Mouse (Mus musculus) forebrain, postnatal 0 days (tissue): ENCODE results near the gene Map9. TPM values are rescaled to one million over a fixed set of nuclear protein-coding genes. Genes with fewer than 3 reads are reported as not detected.
A peak's percentile ranks its signal among the peaks of the same experiment; 100 is the strongest.

Experiments
- ATAC-seq: fragments of 200-750 bp; cut with Nextera tagmentation; 2 replicates; pipeline ENCODE4 v1.8.0; 2017; ENCODE audit warnings: mild to moderate bottlenecking, moderate library complexity
- DNase-seq: peaks from one replicate; pipeline ENCODE4 v3.0.0-alpha.2; 2015
- H3K27ac ChIP-seq: fragments of 300-500 bp; sonication (generic); 2 replicates; pipeline ENCODE4 v1.5.1; 2014; ENCODE audit warnings: low read depth, mild to moderate bottlenecking, antibody characterized with exemption, low read length, moderate library complexity, mixed read lengths
- H3K27me3 ChIP-seq: fragments of 300-500 bp; sonication (generic); 2 replicates; pipeline ENCODE4 v1.6.1; 2014; ENCODE audit warnings: mild to moderate bottlenecking, low read length, mixed read lengths; ENCODE audit not compliant: insufficient read depth
- H3K36me3 ChIP-seq: fragments of 300-500 bp; sonication (generic); 2 replicates; pipeline ENCODE4 v1.6.1; 2014; ENCODE audit warnings: mild to moderate bottlenecking, moderate library complexity; ENCODE audit not compliant: insufficient read depth
- H3K4me1 ChIP-seq: fragments of 300-500 bp; sonication (generic); 2 replicates; pipeline ENCODE4 v1.6.1; 2014; ENCODE audit warnings: antibody characterized with exemption; ENCODE audit not compliant: insufficient read depth
- H3K4me2 ChIP-seq: fragments of 300-500 bp; sonication (generic); 2 replicates; pipeline ENCODE4 v1.6.1; 2014; ENCODE audit warnings: low read depth, mild to moderate bottlenecking, moderate library complexity
- H3K4me3 ChIP-seq: fragments of 300-500 bp; sonication (generic); 2 replicates; pipeline ENCODE4 v1.5.1; 2014; ENCODE audit warnings: low read depth, low read length, mixed read lengths
- H3K9ac ChIP-seq: fragments of 300-500 bp; sonication (generic); 2 replicates; pipeline ENCODE4 v1.6.1; 2014; ENCODE audit warnings: mild to moderate bottlenecking
- H3K9me3 ChIP-seq: fragments of 300-500 bp; sonication (generic); 2 replicates; pipeline ENCODE4 v1.6.1; 2016; ENCODE audit warnings: low read length
- CTCF ChIP-seq: sonication (generic); IDR thresholded peaks from 2 replicates; pipeline ENCODE4 v1.5.1; 2016; ENCODE audit warnings: antibody characterized with exemption, control low read depth, low read depth
- WGBS: fragments of 180-500 bp; shearing (Covaris S2); extraction: QIAGEN DNeasy Blood & Tissue Kit; methylation state at CpG from one replicate; pipeline ENCODE4 v1.1.7; 2014; 5-methylcytosine and 5-hydroxymethylcytosine counted together
- polyA plus RNA-seq: library from polyadenylated mRNA; unstranded; fragments of >200 nt; fragmentation: Nextera tagmentation; extraction: Ambion mirVana; gene quantifications from 2 replicates; pipeline ENCODE4 v1.2.1, GENCODE M21; 2015
- total RNA-seq: library from RNA; depleted of rRNA; stranded (reverse); fragments of >200 nt; gene quantifications from 2 replicates; pipeline ENCODE4 v1.2.3, GENCODE M21; 2014

Gene Map9
- total and polyA plus RNA-seq, 2 experiments from 2014 or later = 104 to 166 TPM

DNA sequence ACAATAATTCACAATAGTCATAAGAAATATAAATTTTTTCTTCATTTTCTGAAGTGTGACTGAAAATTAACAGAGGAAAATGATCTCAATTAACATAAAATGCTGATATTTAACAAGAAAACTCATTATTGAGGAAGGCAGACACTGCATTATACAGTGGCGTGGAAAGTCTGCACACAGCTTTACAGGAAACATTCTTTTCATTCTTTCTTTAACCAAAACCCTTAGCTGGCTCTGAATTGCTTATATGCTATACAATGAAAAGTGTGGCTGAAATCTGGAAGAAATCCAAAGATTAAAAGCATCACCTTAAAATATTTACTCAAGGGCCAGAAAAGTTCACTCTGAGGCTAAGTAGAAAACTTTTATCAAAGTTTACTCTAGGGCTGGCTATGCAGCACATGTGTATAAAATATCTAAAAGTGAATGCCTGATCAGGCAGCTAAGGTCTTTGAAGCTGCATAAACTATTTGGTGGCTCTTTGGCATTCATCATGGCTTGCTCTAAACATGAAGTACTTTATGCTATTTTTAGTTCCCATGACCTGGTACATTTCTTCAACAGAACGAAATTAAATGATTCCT, 9.5 kb upstream of the Map9 start:
- no peaks in the 10 kb centered on the region for H3K27me3 ChIP-seq
- H3K27ac ChIP-seq = no peak overlapping the region
- H3K36me3 ChIP-seq = no peaks in the 10 kb centered on the region
- no peak overlapping the region for H3K4me3 ChIP-seq
- TF ChIP-seq CTCF = no peak
- DNase-seq (no peak), ATAC-seq (no peak)
- no peak overlapping the region for H3K4me2 ChIP-seq
- 43% methylated on average over 2 of the region's 2 CpGs for WGBS
- no peaks in the 10 kb centered on the region for H3K4me1 ChIP-seq
- no peaks in the 10 kb centered on the region for H3K9me3 ChIP-seq
- H3K9ac ChIP-seq = no peak overlapping the region

- Histone ChIP-seq H3K27ac (no peak overlapping the region), H3K4me2 (no peak overlapping the region), H3K9ac (no peak overlapping the region), H3K36me3 (no peaks in the 10 kb centered on the region), H3K9me3 (no peaks in the 10 kb centered on the region), H3K4me3 (no peak overlapping the region), H3K27me3 (no peaks in the 10 kb centered on the region), H3K4me1 (no peaks in the 10 kb centered on the region)
- DNase-seq (peak; percentile 60), ATAC-seq (peak; percentile 83; the same call in 1 of the 2 replicates)
- peak; percentile 67 for TF ChIP-seq CTCF
- 28% methylated on average over 2 of the region's 2 CpGs for WGBS
Observed at GRCm38 (mm10) chr3:82350321-82350720, 7.5 kb upstream of the Map9 start.

GRCm38 (mm10) chr3:82357340-82357739, 504 bp upstream of the Map9 start:
- Histone ChIP-seq H3K4me2 (peak overlapping the region; percentile 52), H3K36me3 (peaks cover 5% of the 10 kb centered on the region), H3K4me3 (peak overlapping the region; percentile 88), H3K4me1 (no peaks in the 10 kb centered on the region), H3K9me3 (no peaks in the 10 kb centered on the region), H3K27ac (peak overlapping the region; percentile 78), H3K27me3 (no peaks in the 10 kb centered on the region), H3K9ac (peak overlapping the region; percentile 55)
- DNase-seq = no peak
- no peak for TF ChIP-seq CTCF
- WGBS = 4% methylated on average over 5 of the region's 5 CpGs
- no peak for ATAC-seq

DNA sequence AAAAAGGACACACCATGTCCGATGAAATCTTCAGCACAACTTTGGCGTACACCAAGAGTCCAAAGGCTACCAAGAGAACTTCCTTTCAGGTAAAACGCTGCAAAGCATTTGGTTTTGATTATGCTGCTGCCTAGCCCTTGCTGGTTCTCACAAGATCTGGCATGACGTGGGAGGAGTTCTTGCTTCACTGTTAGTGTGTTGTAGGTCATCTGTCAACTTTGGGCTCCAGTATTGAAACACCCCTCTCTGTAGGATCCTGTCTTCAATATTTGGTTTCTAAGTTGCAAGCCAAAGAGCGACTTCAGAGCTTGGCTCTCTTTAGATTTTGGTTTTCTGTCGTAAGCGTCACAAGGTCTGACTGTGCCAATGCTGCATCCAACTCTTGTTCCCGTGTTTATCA, 1.2 kb downstream of the Map9 start:
- no peak for TF ChIP-seq CTCF
- peak overlapping the region; percentile 88; the same call in 1 of the 2 replicates for H3K4me3 ChIP-seq
- H3K4me2 ChIP-seq = peak overlapping the region; percentile 64
- H3K4me1 ChIP-seq = no peaks in the 10 kb centered on the region
- WGBS = 89% methylated on average over 8 of the region's 8 CpGs
- H3K27ac ChIP-seq = no peak overlapping the region
- H3K9ac ChIP-seq = no peak overlapping the region
- H3K36me3 ChIP-seq = peaks cover 13% of the 10 kb centered on the region
- ATAC-seq (no peak), DNase-seq (no peak)
- H3K27me3 ChIP-seq = no peaks in the 10 kb centered on the region
- no peaks in the 10 kb centered on the region for H3K9me3 ChIP-seq

DNA sequence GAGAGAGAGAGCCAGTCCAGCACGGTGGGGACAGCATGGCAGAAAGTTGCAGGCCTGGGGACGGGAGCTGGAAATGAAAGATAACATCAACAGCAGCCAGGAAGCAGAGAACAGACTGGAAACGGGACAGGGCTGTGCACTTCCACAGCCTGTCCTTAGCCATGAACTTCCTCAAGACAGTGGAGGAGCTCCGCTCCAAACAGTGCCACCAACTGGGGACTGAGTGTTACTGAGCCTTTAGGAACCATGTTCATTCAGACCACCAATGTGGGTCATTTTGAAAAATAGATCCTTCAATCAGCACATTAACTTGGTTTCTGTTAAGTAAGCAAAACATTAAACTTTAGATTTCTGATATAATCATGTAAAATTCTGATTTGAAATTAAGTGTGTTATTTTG, 4.6 kb downstream of the Map9 start:
- no peaks in the 10 kb centered on the region for H3K27me3 ChIP-seq

GRCm38 (mm10) chr3:82364505-82364904, 6.7 kb downstream of the Map9 start:
- ATAC-seq (no peak), DNase-seq (no peak)
- Histone ChIP-seq H3K9ac (no peak overlapping the region), H3K9me3 (no peaks in the 10 kb centered on the region), H3K36me3 (peaks cover 18% of the 10 kb centered on the region), H3K27ac (no peak overlapping the region), H3K4me3 (no peak overlapping the region), H3K27me3 (no peaks in the 10 kb centered on the region), H3K4me2 (no peak overlapping the region), H3K4me1 (no peaks in the 10 kb centered on the region)
- 89% methylated on average over 8 of the region's 8 CpGs for WGBS
- no peak for TF ChIP-seq CTCF

More for the DNA sequence above, 4.6 kb downstream of the Map9 start:
- DNase-seq = peak; percentile 40
- H3K9me3 ChIP-seq = no peaks in the 10 kb centered on the region
- WGBS = 51% methylated on average over 4 of the region's 4 CpGs
- H3K27ac ChIP-seq = no peak overlapping the region
- H3K4me3 ChIP-seq = no peak overlapping the region
- no peaks in the 10 kb centered on the region for H3K4me1 ChIP-seq
- TF ChIP-seq CTCF = peak; percentile 68
- H3K36me3 ChIP-seq = peaks cover 18% of the 10 kb centered on the region
- no peak for ATAC-seq
- no peak overlapping the region for H3K9ac ChIP-seq
- no peak overlapping the region for H3K4me2 ChIP-seq

GRCm38 (mm10) chr3:82364988-82365387, 7.1 kb downstream of the Map9 start:
- Histone ChIP-seq H3K9ac (no peak overlapping the region), H3K27ac (no peak overlapping the region), H3K36me3 (peaks cover 18% of the 10 kb centered on the region), H3K4me1 (no peaks in the 10 kb centered on the region), H3K27me3 (no peaks in the 10 kb centered on the region), H3K4me2 (no peak overlapping the region), H3K9me3 (no peaks in the 10 kb centered on the region), H3K4me3 (no peak overlapping the region)
- peak; percentile 79 for ATAC-seq
- whole genome bisulfite sequencing = 16% methylated on average over 4 of the region's 4 CpGs
- peak; percentile 85 for DNase-seq
- peak; percentile 93 for TF ChIP-seq CTCF
